9 mouse cellular contexts compared by ENCODE assay signal in the genomic region with DNA sequence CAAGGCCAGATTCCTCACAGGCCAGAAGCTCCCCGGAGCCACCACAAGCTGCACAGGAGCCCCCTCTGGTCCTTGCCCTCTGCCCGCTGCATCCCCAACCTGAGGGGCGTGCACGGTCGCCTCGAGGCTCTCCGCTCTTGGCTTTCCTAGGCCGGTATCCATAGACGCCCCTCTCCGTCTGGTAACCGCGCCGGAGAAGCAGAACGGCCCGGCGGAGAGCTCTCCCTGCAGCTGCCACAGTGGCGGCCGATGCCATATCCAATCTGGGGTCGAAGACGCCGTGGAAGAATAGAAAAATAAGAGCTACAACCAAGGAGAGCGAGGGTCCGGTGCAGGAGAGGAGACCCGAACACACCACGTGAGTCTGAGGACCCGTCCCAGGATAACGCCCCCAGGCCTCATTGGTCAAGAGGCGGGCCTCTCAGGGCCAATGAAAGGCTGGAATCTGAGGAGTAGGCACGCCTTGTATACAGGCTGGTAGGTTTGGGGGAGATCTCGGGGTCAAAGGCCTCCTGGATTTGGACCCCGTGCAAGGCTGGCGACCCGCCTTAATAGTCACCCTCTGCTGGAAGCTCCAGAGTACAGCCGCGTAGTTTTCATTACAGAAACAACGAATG. TPM values are rescaled to one million over a fixed set of nuclear protein-coding genes. Genes with fewer than 3 reads are reported as not detected.
DNase-seq lines count a peak whose midpoint lies in the region; ATAC-seq lines count a peak whose summit lies in the region.
"Had no signal": no experiment of that assay in that cellular context is flagged by ENCODE, and none has a peak within 500 bp of the region (broad histone marks: within the 10 kb centered on the region; RNA-seq: fewer than 3 reads in every experiment).

A gene (minus strand): TSS at position 377 of the 617 bp plus-strand sequence.

- no peaks in the 10 kb centered on the region for H3K36me3 ChIP-seq in forebrain, embryonic 10.5 days (replicated peaks)
- H3K36me3 ChIP-seq in heart, embryonic 13.5 days: no peaks in the 10 kb centered on the region
- H3K36me3 ChIP-seq in kidney, embryonic 15.5 days: no peaks in the 10 kb centered on the region
- H3K36me3 ChIP-seq in limb, embryonic 15.5 days: no peaks in the 10 kb centered on the region
- H3K36me3 ChIP-seq in midbrain, embryonic 15.5 days (replicated peaks): no peaks in the 10 kb centered on the region

- peak within 1 kb of the TSS; percentile 81 for H3K9ac ChIP-seq in heart, embryonic 13.5 days
- peak within 1 kb of the TSS; percentile 56 for H3K9ac ChIP-seq in kidney, embryonic 15.5 days
- peak within 1 kb of the TSS; percentile 68 for H3K9ac ChIP-seq in limb, embryonic 15.5 days
- peak within 1 kb of the TSS; percentile 77 for H3K9ac ChIP-seq in midbrain, embryonic 15.5 days

- under 1% methylated on average over 36 of the region's 36 CpGs for WGBS in forebrain, embryonic 10.5 days
- under 1% methylated on average over 36 of the region's 36 CpGs for WGBS in heart, embryonic 13.5 days
- 1% methylated on average over 36 of the region's 36 CpGs for WGBS in kidney, embryonic 15.5 days
- WGBS in limb, embryonic 15.5 days: under 1% methylated on average over 36 of the region's 36 CpGs
- under 1% methylated on average over 36 of the region's 36 CpGs for WGBS in midbrain, embryonic 15.5 days

- no peaks in the 10 kb centered on the region for H3K9me3 ChIP-seq in forebrain, embryonic 10.5 days
- no peaks in the 10 kb centered on the region for H3K9me3 ChIP-seq in heart, embryonic 13.5 days
- H3K9me3 ChIP-seq in kidney, embryonic 15.5 days (replicated peaks): no peaks in the 10 kb centered on the region
- no peaks in the 10 kb centered on the region for H3K9me3 ChIP-seq in limb, embryonic 15.5 days
- no peaks in the 10 kb centered on the region for H3K9me3 ChIP-seq in midbrain, embryonic 15.5 days

- peak within 1 kb of the TSS; percentile 84 for H3K27ac ChIP-seq in forebrain, embryonic 10.5 days
- no peak within 1 kb of the TSS for H3K27ac ChIP-seq in heart, embryonic 13.5 days (replicated peaks)
- H3K27ac ChIP-seq in kidney, embryonic 15.5 days: no peak within 1 kb of the TSS
- H3K27ac ChIP-seq in limb, embryonic 15.5 days: no peak within 1 kb of the TSS; the same call in 1 of the 2 replicates
- H3K27ac ChIP-seq in midbrain, embryonic 15.5 days: peak within 1 kb of the TSS; percentile 54

- H3K4me2 ChIP-seq in heart, embryonic 13.5 days: peak within 1 kb of the TSS; percentile 87
- peak within 1 kb of the TSS; percentile 86 for H3K4me2 ChIP-seq in kidney, embryonic 15.5 days
- H3K4me2 ChIP-seq in limb, embryonic 15.5 days: peak within 1 kb of the TSS; percentile 89
- peak within 1 kb of the TSS; percentile 91 for H3K4me2 ChIP-seq in midbrain, embryonic 15.5 days

- peak; percentile 57 for DNase-seq in c-Kit-positive CD71-positive TER-119-positive erythroid progenitor cells, embryonic 14.5 days (ENCODE audit: low spot score)
- DNase-seq in forebrain, embryonic 10.5 days (ENCODE audit: extremely low spot score, low spot score): peak; percentile 76
- DNase-seq in spleen, postnatal 10 days (ENCODE audit: low spot score in 2 of 2): peak; percentile 45 to 54

- H3K4me3 ChIP-seq in forebrain, embryonic 10.5 days: peak within 1 kb of the TSS; percentile 71
- H3K4me3 ChIP-seq in heart, embryonic 13.5 days: peak within 1 kb of the TSS; percentile 69
- H3K4me3 ChIP-seq in kidney, embryonic 15.5 days (replicated peaks): peak within 1 kb of the TSS; percentile 55
- H3K4me3 ChIP-seq in limb, embryonic 15.5 days: peak within 1 kb of the TSS; percentile 62
- H3K4me3 ChIP-seq in midbrain, embryonic 15.5 days: peak within 1 kb of the TSS; percentile 81

- peak; percentile 64 for ATAC-seq in CD4-positive, CD25-positive, alpha-beta regulatory T cell, adult 4 months
- peak; percentile 81 for ATAC-seq in heart, embryonic 13.5 days (ENCODE audit: extremely low read depth, insufficient number of reproducible peaks, low FRiP score, low TSS enrichment)
- peak; percentile 96 for ATAC-seq in kidney, embryonic 15.5 days (replicated peaks; ENCODE audit: low FRiP score)
- peak; percentile 90 for ATAC-seq in limb, embryonic 15.5 days (ENCODE audit: insufficient number of reproducible peaks, low FRiP score, low TSS enrichment, low read depth)
- peak; percentile 97 for ATAC-seq in midbrain, embryonic 15.5 days (replicated peaks)

- H3K27me3 ChIP-seq in forebrain, embryonic 10.5 days (ENCODE audit: poor library complexity, severe bottlenecking): no peaks in the 10 kb centered on the region
- H3K27me3 ChIP-seq in heart, embryonic 13.5 days (replicated peaks): no peaks in the 10 kb centered on the region
- no peaks in the 10 kb centered on the region for H3K27me3 ChIP-seq in kidney, embryonic 15.5 days
- no peaks in the 10 kb centered on the region for H3K27me3 ChIP-seq in limb, embryonic 15.5 days
- no peaks in the 10 kb centered on the region for H3K27me3 ChIP-seq in midbrain, embryonic 15.5 days (replicated peaks)
- H3K27me3 ChIP-seq: CH12.LX had no signal

- peaks cover 14% of the 10 kb centered on the region for H3K4me1 ChIP-seq in forebrain, embryonic 10.5 days
- 0 out of 2 replicates have a peak, but pooled peaks cover 6% of the 10 kb centered on the region for H3K4me1 ChIP-seq in heart, embryonic 13.5 days
- H3K4me1 ChIP-seq in kidney, embryonic 15.5 days: peaks cover 6% of the 10 kb centered on the region; the same call in 1 of the 2 replicates
- H3K4me1 ChIP-seq in limb, embryonic 15.5 days: peaks cover 6% of the 10 kb centered on the region; the same call in 1 of the 2 replicates
- peaks cover 14% of the 10 kb centered on the region; the same call in 1 of the 2 replicates for H3K4me1 ChIP-seq in midbrain, embryonic 15.5 days

RNA-seq across cellular contexts. Expression of the gene that starts here (rescaled TPM):
- under 1 TPM in 1 of 2 experiments, not detected in 1; 0.05 TPM for polyA plus RNA-seq in CD4-positive, CD25-positive, alpha-beta regulatory T cell, adult 4 months (2017; shearing (Covaris generic))
- polyA plus RNA-seq in forebrain, embryonic 10.5 days (2016; fragmentation: Nextera tagmentation; extraction: Ambion mirVana): 5.5 and 5.8 TPM in 2 replicates
- polyA plus RNA-seq in heart, embryonic 13.5 days (2015; fragmentation: Nextera tagmentation; extraction: Ambion mirVana): 1.7 and 3.2 TPM in 2 replicates
- 3.8 and 4.6 TPM in 2 replicates for polyA plus RNA-seq in kidney, embryonic 15.5 days (2015; fragmentation: Nextera tagmentation; extraction: Ambion mirVana)
- polyA plus RNA-seq in limb, embryonic 15.5 days (2015; fragmentation: Nextera tagmentation; extraction: Ambion mirVana): 2.8 and 3.2 TPM in 2 replicates
- 7.4 and 8.4 TPM in 2 replicates for polyA plus RNA-seq in midbrain, embryonic 15.5 days (2015; fragmentation: Nextera tagmentation; extraction: Ambion mirVana)

Comparison
In these comparisons a context has a peak if more than half of its experiments do, and no peak if none do; other contexts are left out.
1. Peak in ATAC-seq in CD4-positive, CD25-positive, alpha-beta regulatory T cell, adult 4 months; RNA of the gene not detected or under 1 TPM.
2. H3K27ac ChIP-seq: peak in forebrain, embryonic 10.5 days (single experiment) and midbrain, embryonic 15.5 days (single experiment); none in heart, embryonic 13.5 days (single experiment), kidney, embryonic 15.5 days (single experiment) and limb, embryonic 15.5 days (single experiment).
3. Peak in every context shown above with its lines, with median percentiles within 50 percentile points of each other: ATAC-seq, DNase-seq, H3K4me3 ChIP-seq, H3K4me2 ChIP-seq and H3K9ac ChIP-seq.